Mouse (Mus musculus) lung, adult 2 months (tissue): Measurements from ENCODE around the gene Cln6.

Experiments used
- CTCF ChIP-seq: fragments of 200-500 bp; IDR thresholded peaks from 2 replicates; pipeline ENCODE4 v1.5.1; 2011; ENCODE audit warnings: mild to moderate bottlenecking, low read length, control low read depth; ENCODE audit not compliant: insufficient read depth
- POLR2A ChIP-seq: fragments of 200-500 bp; IDR thresholded peaks from 2 replicates; pipeline ENCODE4 v1.6.1; 2011; ENCODE audit warnings: low read depth, mild to moderate bottlenecking, control low read depth, low read length, borderline replicate concordance; ENCODE audit errors: extremely low read depth

- TF ChIP-seq CTCF: no peak
- TF ChIP-seq POLR2A: no peak
Measured at GRCm38 (mm10) chr9:62848641-62849040, 10.1 kb downstream of the Cln6 start.
